Mouse (Mus musculus) cerebellum, postnatal 14 days (tissue): ENCODE measurements around the gene Usp32.
A peak's percentile ranks its signal among the peaks of the same experiment; 100 is the strongest.

Source experiments
- DNase-seq, 2 experiments: peaks; one replicate each; pipeline ENCODE4 v3.0.0; 2021; ENCODE audit warnings: mixed read lengths in 2 of 2

The Usp32 gene

GRCm38 (mm10) chr11:85123267-85123992 is 16.5 kb downstream of the Usp32 start:
- no peak for DNase-seq

- DNase-seq = no peak
Measured at GRCm38 (mm10) chr11:85122073-85122472, 17.9 kb downstream of the Usp32 start.

GRCm38 (mm10) chr11:85117160-85117559 is 22.8 kb downstream of the Usp32 start:
- DNase-seq = no peak

DNA sequence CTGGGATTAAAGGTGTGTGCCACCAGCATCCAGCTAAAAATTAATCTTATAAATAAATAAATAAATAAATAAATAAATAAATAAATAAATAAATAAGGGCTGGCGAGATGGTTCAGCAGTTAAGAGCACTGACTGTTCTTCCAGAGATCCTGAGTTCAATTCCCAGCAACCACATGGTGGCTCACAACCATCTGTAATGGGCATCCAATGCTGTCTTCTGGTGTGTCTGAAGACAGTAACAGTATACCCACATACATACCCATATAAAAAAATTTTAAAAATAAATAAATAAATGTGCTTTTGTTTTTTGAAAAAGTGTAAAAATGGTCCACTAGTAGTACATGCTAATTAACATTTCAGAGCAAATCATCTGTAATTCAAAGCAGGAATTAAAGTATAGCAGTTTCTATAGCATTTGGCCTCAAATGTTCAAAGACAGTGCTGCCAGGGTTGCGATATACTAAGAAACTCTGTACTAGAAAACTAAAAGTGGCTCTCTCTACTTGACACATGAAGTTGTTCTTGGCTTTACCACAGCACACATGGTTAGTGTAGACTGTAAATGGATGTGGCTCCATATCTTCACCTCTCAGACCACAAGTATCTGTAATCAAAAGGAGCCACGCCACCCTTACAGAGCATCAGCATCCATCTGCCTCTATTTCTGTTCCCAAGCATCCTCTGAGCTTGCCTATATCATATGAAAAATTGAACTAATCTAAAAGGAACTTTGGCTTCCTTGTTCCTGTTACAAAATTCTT is 23.7 kb downstream of the Usp32 start:
- no peak for DNase-seq

GRCm38 (mm10) chr11:85109957-85110356 is 30.0 kb downstream of the Usp32 start:
- DNase-seq = no peak

GRCm38 (mm10) chr11:85107217-85107616 is 32.7 kb downstream of the Usp32 start:
- DNase-seq = no peak

DNA sequence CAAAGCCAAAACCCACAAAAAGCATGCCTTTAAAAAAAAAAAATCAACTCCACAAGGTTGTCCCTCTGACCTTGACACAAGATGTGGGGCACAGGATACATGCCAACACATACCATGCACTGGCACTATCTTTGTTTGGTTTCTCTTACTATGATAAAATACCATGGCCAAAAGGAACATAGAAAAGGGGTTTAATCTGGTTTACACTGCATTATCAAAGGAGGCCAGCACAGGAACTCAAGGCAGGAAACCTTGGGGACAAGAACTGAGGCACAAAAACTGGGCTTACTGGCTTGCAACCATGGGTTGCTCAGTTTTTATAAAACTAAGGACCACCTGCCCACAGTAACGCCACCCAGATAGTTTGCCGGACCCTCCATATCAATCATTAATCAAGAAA is 34.1 kb downstream of the Usp32 start:
- no peak for DNase-seq

- no peak for DNase-seq
Measured at GRCm38 (mm10) chr11:85103763-85104162, 36.2 kb downstream of the Usp32 start.

DNA sequence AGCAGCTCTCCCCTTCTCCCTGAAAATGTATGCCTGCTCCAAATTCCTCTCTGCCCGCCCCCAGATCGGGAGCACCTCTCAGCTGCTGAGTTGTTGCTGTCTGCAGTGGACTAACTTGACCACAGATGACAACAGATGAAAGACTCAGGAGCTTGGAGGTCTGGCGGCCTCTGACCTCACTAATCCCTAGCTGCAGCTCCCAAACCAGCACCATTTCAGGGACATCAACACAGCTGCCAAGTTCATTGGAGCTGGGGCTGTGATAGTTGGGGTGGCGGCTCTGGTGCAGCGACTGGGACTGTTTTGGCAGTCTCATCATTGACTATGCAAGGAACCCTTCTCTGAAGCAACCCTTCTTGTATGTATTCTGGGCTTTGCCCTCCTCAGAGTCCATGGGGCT is 44.8 kb downstream of the Usp32 start:
- no peak for DNase-seq

DNA sequence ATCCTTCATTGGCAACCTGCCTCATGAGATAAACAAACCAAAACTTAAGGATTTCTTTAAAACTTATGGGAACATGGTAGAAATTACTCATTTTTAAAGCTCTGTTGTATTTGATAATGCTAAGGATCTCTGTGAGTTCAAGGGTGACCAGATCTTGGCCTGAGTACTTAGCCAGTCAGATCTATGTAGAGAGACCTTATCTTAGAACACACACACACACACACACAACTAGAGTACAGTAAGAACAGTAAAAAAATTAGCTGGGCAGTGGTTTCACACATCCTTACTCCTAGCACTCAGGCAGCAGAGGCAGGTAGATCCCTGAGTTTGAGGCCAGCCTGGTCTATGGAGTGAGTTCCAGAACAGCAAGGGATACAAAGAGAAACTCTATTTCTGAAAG is 53.7 kb downstream of the Usp32 start:
- no peak for DNase-seq

DNA sequence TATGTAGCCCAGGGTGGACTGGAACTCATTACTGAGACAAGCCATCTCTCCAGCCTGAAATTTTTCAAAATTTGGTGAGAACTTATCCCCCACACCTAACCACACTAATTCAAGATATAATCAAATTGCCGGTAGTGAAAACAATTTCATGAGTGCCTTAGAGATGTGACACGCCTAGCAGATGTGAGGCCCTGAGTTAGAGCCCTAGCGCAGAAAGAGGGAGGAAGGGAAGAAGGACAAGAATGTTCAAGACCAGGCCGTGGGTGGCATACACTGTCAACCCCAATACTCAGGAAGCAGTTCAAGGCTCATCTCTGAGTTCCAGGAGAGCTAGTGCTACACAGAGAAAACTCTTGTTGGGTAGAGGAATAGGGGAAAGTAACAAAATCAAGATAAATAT is 72.1 kb downstream of the Usp32 start:
- no peak for DNase-seq

GRCm38 (mm10) chr11:85058562-85058961 is 81.4 kb downstream of the Usp32 start:
- no peak for DNase-seq

- DNase-seq = no peak
Measured at GRCm38 (mm10) chr11:85057544-85057943, 82.4 kb downstream of the Usp32 start.

GRCm38 (mm10) chr11:85056901-85057300 is 83.1 kb downstream of the Usp32 start:
- peak; percentile 77 to 84 for DNase-seq

GRCm38 (mm10) chr11:85055561-85055960 is 84.4 kb downstream of the Usp32 start:
- no peak for DNase-seq

DNA sequence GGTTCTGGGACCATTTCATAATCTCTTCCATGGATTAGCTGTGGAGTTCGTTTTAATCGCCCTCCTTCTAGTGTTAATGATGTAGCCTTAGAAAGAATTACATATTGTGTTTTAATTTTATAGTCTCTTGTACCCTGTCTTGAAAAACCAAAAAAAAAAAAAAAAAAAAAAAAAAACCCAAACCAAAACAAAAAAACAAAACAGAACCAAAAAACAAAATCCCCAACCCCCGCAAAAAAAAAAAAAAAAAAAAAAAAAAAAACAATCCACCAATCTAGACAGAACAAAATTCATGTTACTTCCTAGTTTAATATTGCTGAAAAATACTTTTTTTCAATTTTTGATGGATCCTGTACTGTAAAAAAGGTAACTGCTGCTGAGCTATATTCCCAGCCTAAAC is 100.7 kb downstream of the Usp32 start:
- DNase-seq = no peak

- DNase-seq = no peak
Measured at GRCm38 (mm10) chr11:85013121-85013520, 126.8 kb downstream of the Usp32 start.

- no peak for DNase-seq
Measured at GRCm38 (mm10) chr11:85003566-85003965, 136.4 kb downstream of the Usp32 start.

DNA sequence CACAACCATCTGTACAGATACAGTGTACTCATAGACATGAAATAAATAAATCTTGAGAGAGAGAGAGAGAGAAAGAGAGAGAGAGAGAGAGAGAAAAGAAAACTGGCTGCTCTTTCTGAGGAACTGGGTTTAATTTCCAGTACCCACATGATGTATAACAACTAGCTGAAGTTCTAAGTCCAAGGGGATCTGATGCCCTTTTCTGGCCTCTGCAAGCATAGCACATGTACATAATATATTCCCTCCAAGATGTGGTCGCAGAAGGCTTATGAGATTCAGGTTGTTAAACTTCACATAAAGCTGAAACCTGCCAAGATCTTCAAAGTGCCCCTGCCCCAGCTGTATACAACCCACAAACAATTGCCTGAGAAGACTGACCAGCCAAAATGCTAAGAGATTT is 144.7 kb downstream of the Usp32 start:
- peak in 1 of 2 experiments; percentile 11 for DNase-seq

DNA sequence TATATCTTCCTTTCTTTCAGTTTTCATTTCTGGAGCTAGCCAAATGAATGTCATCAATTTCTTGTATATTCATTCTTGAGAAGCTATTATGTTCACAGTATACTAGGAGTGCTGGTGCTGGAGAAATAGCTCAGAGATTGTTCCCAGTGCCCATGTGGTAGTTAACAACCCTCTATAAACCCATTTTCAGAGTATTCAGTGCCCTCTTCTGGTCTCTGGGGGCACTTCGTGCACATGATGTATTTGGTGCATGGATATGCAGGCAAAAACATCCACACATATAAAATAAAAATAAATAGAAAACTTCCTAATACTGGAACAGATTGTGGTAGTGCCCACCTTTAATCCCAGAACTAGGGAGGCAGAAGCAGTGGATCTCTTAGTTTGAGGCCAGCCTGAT is 147.0 kb downstream of the Usp32 start:
- DNase-seq = peak in 1 of 2 experiments; percentile 15

GRCm38 (mm10) chr11:84988341-84988919 is 151.5 kb downstream of the Usp32 start:
- no peak for DNase-seq

DNA sequence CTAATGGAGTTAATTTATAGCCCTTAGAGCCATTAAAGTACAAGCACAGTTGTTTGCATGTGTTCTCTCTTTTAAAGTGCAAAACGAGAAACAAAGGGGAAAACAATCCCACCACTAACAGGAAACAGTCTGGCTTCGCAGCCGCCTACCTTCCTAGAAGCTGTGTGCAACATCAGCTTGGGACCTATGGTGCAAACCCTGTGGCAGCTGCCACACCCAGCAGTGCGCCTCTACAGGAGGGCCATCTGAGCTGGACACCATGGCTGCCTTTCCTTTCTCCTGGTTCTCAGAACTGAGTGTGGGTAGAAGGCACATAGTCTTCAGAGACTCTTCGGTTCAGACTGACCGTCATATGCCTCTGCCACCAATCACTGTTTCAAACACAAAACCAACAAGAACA is 154.5 kb downstream of the Usp32 start:
- no peak for DNase-seq

DNA sequence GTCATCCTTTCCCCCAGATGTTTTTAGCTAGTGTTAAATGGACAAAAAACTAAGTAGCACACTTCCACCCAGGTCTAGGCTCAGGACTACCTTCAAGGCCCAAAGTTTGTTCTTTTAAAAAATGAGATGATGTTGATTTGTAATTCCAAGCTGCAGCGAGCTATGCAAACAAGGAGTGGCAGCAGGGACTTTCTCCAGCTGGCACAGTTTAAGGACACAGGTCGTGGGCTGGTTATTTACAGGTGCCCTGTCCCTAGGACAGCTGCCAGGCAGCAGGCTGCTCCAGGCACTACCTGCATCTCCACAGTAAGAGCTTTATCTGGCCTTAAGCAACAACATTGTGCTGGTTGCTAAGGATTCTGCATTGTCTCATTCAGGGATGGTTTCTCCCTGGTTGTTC is 159.3 kb downstream of the Usp32 start:
- DNase-seq = no peak

- DNase-seq = no peak
Measured at GRCm38 (mm10) chr11:84979351-84979750, 160.6 kb downstream of the Usp32 start.
